Mouse (Mus musculus) liver, adult 2 months (tissue): ENCODE data around the gene E330021D16Rik. TPM values are rescaled to one million over a fixed set of nuclear protein-coding genes. Genes with fewer than 3 reads are reported as not detected.

Source experiments
- DNase-seq: peaks from one replicate; pipeline ENCODE4 v3.0.0-alpha.2; 2011; ENCODE audit warnings: low read depth, low spot score; ENCODE audit errors: extremely low read depth
- H3K27ac ChIP-seq: fragments of 200-500 bp; replicated peaks from 2 replicates; pipeline ENCODE4 v1.5.1; 2012; ENCODE audit warnings: low read depth, mild to moderate bottlenecking, control low read depth, inconsistent platforms, low read length; ENCODE audit not compliant: insufficient read depth
- H3K27me3 ChIP-seq: fragments of 200-500 bp; 2 replicates; pipeline ENCODE4 v1.6.1; 2012; ENCODE audit warnings: mild to moderate bottlenecking, moderate library complexity, low read length, inconsistent platforms; ENCODE audit not compliant: control insufficient read depth, insufficient read depth
- H3K36me3 ChIP-seq: fragments of 200-500 bp; 2 replicates; pipeline ENCODE4 v1.6.1; 2012; ENCODE audit warnings: low read length, inconsistent platforms; ENCODE audit not compliant: control insufficient read depth, insufficient read depth
- H3K4me1 ChIP-seq: fragments of 200-500 bp; 2 replicates; pipeline ENCODE4 v1.6.1; 2011; ENCODE audit warnings: low read length; ENCODE audit not compliant: control insufficient read depth, insufficient read depth
- H3K4me3 ChIP-seq: fragments of 200-500 bp; 2 replicates; pipeline ENCODE4 v1.5.1; 2011; ENCODE audit warnings: low read depth, mild to moderate bottlenecking, control low read depth, low read length, moderate library complexity; ENCODE audit not compliant: insufficient read depth
- H3K79me2 ChIP-seq: fragments of 200-500 bp; 2 replicates; pipeline ENCODE4 v1.6.1; 2012; ENCODE audit warnings: inconsistent platforms, mild to moderate bottlenecking, low read length, moderate library complexity; ENCODE audit not compliant: control insufficient read depth, insufficient read depth
- H3K9ac ChIP-seq: fragments of 200-500 bp; 2 replicates; pipeline ENCODE4 v1.6.1; 2012; ENCODE audit warnings: low read depth, mild to moderate bottlenecking, control low read depth, inconsistent platforms, low read length
- CTCF ChIP-seq: fragments of 200-500 bp; IDR thresholded peaks from 2 replicates; pipeline ENCODE4 v1.5.1; 2011; ENCODE audit warnings: low read depth, low read length, control low read depth
- POLR2A ChIP-seq: fragments of 200-500 bp; IDR thresholded peaks from 2 replicates; pipeline ENCODE4 v1.6.1; 2011; ENCODE audit warnings: low read length, control low read depth; ENCODE audit not compliant: insufficient read depth; ENCODE audit errors: extremely low read depth
- WGBS: fragments of 180-500 bp; shearing (Covaris S2); methylation state at CpG from one replicate; pipeline ENCODE4 v1.1.7; 2018; 5-methylcytosine and 5-hydroxymethylcytosine counted together
- polyA plus RNA-seq: library from polyadenylated mRNA; depleted of rRNA; stranded (reverse); fragments of >200 nt; gene quantifications from 2 replicates; pipeline ENCODE4 v1.2.3, GENCODE M21; 2012; rRNA removed
- total RNA-seq: library from RNA; depleted of rRNA; stranded (reverse); fragments of >200 nt; gene quantifications from 2 replicates; pipeline ENCODE4 v1.2.3, GENCODE M21; 2014; rRNA removed

E330021D16Rik gene
- total RNA-seq (not detected in 2 replicates), polyA plus RNA-seq (0.07 TPM in 1 of 2 replicates, not detected in the other)

GRCm38 (mm10) chr6:136415133-136415775 is at the start of gene E330021D16Rik:
Gene E330021D16Rik (minus strand): TSS chr6:136415569.
- H3K4me1 ChIP-seq, result peaks cover 3% of the 10 kb centered on the region; the same call in 1 of the 2 replicates
- DNase-seq, result no peak
- TF ChIP-seq POLR2A, result no peak
- TF ChIP-seq CTCF, result no peak
- 95% methylated on average over 9 of the region's 9 CpGs for WGBS
- H3K9ac ChIP-seq, result no peak within 1 kb of the TSS
- no peaks in the 10 kb centered on the region for H3K79me2 ChIP-seq
- H3K4me3 ChIP-seq, result no peak within 1 kb of the TSS
- H3K27ac ChIP-seq, result no peak within 1 kb of the TSS
- no peaks in the 10 kb centered on the region for H3K36me3 ChIP-seq
- H3K27me3 ChIP-seq, result no peaks in the 10 kb centered on the region

- no peaks in the 10 kb centered on the region for H3K36me3 ChIP-seq
- no peaks in the 10 kb centered on the region for H3K27me3 ChIP-seq
- H3K79me2 ChIP-seq, result no peaks in the 10 kb centered on the region
- H3K4me3 ChIP-seq, result no peak overlapping the region
- peak overlapping the region; percentile 22 for H3K27ac ChIP-seq
- peaks cover 31% of the 10 kb centered on the region for H3K4me1 ChIP-seq
- DNase-seq, result peak; percentile 72
- WGBS, result 22% methylated on average over 8 of the region's 8 CpGs
- TF ChIP-seq CTCF, result no peak
- TF ChIP-seq POLR2A, result no peak
- no peak overlapping the region for H3K9ac ChIP-seq
These were observed 49.7 kb upstream of the E330021D16Rik start for GRCm38 (mm10) chr6:136465021-136465420.

GRCm38 (mm10) chr6:136464121-136464621 is 48.8 kb upstream of the E330021D16Rik start:
- H3K9ac ChIP-seq, result peak overlapping the region; percentile 7
- H3K4me1 ChIP-seq, result peaks cover 25% of the 10 kb centered on the region
- no peaks in the 10 kb centered on the region for H3K27me3 ChIP-seq
- no peaks in the 10 kb centered on the region for H3K79me2 ChIP-seq
- TF ChIP-seq POLR2A (no peak), CTCF (no peak)
- no peaks in the 10 kb centered on the region for H3K36me3 ChIP-seq
- 28% methylated on average over 12 of the region's 12 CpGs for WGBS
- H3K4me3 ChIP-seq, result no peak overlapping the region
- peak overlapping the region; percentile 56 for H3K27ac ChIP-seq
- peak; percentile 88 for DNase-seq

GRCm38 (mm10) chr6:136463491-136463890 is 48.1 kb upstream of the E330021D16Rik start:
- H3K36me3 ChIP-seq, result no peaks in the 10 kb centered on the region
- peak overlapping the region; percentile 9; the same call in 1 of the 2 replicates for H3K9ac ChIP-seq
- TF ChIP-seq CTCF (no peak), POLR2A (no peak)
- no peak overlapping the region for H3K4me3 ChIP-seq
- H3K4me1 ChIP-seq, result peaks cover 20% of the 10 kb centered on the region
- peak overlapping the region; percentile 56 for H3K27ac ChIP-seq
- DNase-seq, result no peak
- no peaks in the 10 kb centered on the region for H3K79me2 ChIP-seq
- 51% methylated on average over 9 of the region's 9 CpGs for WGBS
- H3K27me3 ChIP-seq, result no peaks in the 10 kb centered on the region

GRCm38 (mm10) chr6:136459156-136459555 is 43.8 kb upstream of the E330021D16Rik start:
- no peaks in the 10 kb centered on the region for H3K79me2 ChIP-seq
- no peak overlapping the region for H3K4me3 ChIP-seq
- no peak overlapping the region for H3K27ac ChIP-seq
- DNase-seq, result no peak
- H3K36me3 ChIP-seq, result no peaks in the 10 kb centered on the region
- TF ChIP-seq POLR2A, result no peak
- TF ChIP-seq CTCF, result no peak
- H3K9ac ChIP-seq, result no peak overlapping the region
- H3K4me1 ChIP-seq, result peaks cover 17% of the 10 kb centered on the region
- 94% methylated on average over 7 of the region's 7 CpGs for WGBS
- H3K27me3 ChIP-seq, result no peaks in the 10 kb centered on the region

GRCm38 (mm10) chr6:136456302-136456701 is 40.9 kb upstream of the E330021D16Rik start:
- no peak overlapping the region for H3K9ac ChIP-seq
- TF ChIP-seq POLR2A (no peak), CTCF (no peak)
- H3K79me2 ChIP-seq, result no peaks in the 10 kb centered on the region
- 21% methylated on average over 1 of the region's 1 CpGs for WGBS
- no peaks in the 10 kb centered on the region for H3K36me3 ChIP-seq
- peak; percentile 61 for DNase-seq
- H3K27me3 ChIP-seq, result no peaks in the 10 kb centered on the region
- H3K4me1 ChIP-seq, result peaks cover 8% of the 10 kb centered on the region
- no peak overlapping the region for H3K4me3 ChIP-seq
- H3K27ac ChIP-seq, result no peak overlapping the region
